Mouse (Mus musculus) cerebellum, adult 11-12 months (tissue): ENCODE measurements around the gene Ier3.

ENCODE experiments used
- DNase-seq: peaks from one replicate; pipeline ENCODE4 v3.0.0; 2022

Ier3 gene

DNA sequence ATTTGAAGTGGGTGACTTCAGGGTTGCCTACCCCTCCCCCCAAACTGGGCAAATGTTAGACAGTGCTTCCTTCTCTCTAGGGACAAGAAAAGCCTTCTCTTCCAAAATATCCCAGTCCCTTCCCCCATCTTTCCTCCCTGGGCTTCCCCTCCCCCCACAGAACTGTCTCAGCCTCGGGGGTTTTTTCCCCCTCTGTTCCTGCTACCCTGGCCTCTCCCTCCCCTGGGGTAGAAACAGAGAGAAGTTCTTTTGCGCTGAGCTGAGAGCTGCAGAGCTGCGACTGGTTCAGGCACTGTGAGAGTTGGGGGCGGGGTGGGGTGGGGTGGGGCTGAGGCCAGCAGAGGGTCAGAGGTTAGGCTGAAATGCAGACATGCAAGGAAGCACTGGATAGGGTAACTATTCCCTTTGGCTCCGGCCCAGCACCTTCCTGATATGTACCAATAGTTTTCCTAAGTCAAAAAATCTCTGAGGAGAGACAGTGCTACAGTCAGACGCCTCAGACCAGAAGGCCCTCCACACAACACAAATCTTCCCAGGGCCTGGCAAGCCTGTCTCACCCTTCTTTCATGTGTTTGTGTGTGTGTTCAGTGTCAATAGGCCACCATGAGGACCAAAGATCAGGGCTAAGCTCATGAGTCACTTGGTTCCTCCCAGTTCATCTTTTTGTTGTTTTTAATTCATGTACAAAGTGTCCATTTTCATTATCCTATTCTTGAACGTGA, 48.0 kb downstream of the Ier3 start:
- DNase-seq, result no peak

DNA sequence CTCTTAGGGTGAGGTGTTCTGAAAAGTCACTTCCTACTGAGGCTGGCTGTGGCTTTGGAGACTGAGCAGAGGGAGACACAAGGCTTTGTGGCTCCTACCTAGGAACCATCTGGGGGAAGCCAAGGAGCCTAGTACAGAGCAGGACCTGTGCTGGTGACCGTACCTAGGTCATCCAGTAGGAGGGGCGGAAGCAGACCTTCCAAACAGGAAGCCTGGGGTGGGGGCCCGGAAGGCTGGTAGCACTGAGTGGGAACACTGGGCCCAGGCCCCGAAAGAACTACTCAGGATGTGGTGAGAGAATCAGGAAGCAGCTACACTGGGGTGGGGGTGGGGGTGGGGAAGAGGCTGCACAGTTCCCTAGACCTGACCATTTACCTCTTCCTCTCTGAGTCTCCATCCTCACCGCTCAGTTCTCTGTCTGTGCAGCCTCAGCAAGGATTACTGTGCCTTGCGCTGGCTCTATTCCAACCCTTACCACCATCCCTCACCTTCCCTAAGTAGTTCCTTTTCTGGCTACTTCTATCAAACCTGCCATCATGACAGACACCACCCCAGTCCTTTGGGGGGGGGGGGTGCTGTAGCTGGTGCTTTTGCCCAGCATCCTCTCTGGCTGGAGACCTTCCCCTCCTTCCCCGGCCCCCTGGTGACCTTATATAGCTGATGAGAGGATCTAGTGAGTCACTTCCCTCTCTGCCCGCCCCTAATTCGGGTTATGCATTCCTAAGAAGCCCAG, 48.8 kb downstream of the Ier3 start:
- DNase-seq, result no peak

DNA sequence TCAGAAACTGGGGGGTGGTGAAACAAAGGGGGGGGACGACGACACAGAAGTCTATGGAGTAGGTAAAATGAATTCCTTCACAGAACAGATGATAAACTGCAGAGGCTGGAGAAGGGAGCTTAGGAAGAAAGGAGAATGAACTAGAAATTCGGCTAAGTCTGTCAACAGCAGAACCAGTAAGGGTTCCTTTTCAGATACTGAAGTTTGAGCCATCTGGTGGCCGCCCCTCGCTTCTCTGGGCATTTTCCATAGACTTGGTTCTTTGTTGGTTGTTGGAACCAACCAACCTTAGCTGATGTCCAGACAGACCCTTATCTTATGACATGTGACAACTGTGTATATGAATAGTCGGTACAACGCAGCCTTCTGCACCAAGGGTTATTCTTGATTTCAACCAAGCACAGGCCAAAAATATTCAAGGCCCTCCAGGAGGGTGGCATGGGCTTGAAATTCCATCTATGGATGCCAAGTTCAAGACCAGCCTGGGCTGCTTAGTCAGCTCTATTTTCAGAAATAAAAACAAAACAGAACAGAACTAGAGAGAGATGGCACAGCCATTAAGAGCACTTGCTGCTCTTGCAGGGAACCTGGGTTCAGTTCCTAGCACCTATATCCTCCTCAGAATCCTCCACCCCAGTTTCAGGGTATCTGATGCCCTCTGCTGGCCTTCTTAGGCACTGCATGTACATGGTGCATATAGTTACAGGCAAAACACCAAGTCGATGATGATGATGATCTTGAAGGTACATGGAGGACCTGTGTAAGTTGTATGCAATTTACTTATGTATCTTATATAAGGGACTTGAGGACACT, 49.6 kb downstream of the Ier3 start:
- DNase-seq, result no peak
